Mouse (Mus musculus) E14TG2a.4 (cell line): ENCODE results near the gene Zfyve28.
A peak's percentile ranks its signal among the peaks of the same experiment; 100 is the strongest.

Experiments used
- H3K27me3 ChIP-seq: 2 replicates; pipeline ENCODE4 v1.6.1; 2014; ENCODE audit warnings: low read length, control low read depth; ENCODE audit not compliant: insufficient read depth
- H3K36me3 ChIP-seq: 2 replicates; pipeline ENCODE4 v1.6.1; 2014; ENCODE audit warnings: low read length, control low read depth; ENCODE audit not compliant: insufficient read depth
- H3K4me1 ChIP-seq: replicated peaks from 2 replicates; pipeline ENCODE4 v1.6.1; 2014; ENCODE audit warnings: low read depth, low read length, control low read depth
- H3K4me3 ChIP-seq: replicated peaks from 2 replicates; pipeline ENCODE4 v1.5.1; 2014; ENCODE audit warnings: mild to moderate bottlenecking, low read length
- H3K9me3 ChIP-seq: 2 replicates; pipeline ENCODE4 v1.6.1; 2014; ENCODE audit warnings: low read length, control low read depth
- CTCF ChIP-seq: conservative IDR thresholded peaks from 2 replicates; pipeline ENCODE4 v1.5.1; 2014; ENCODE audit warnings: low read length
- NANOG ChIP-seq: IDR thresholded peaks from 2 replicates; pipeline ENCODE4 v1.6.1; 2014; ENCODE audit warnings: borderline replicate concordance, low read length, mixed read lengths
- POU5F1 ChIP-seq: IDR thresholded peaks from 2 replicates; pipeline ENCODE4 v1.6.1; 2014; ENCODE audit warnings: low read length, borderline replicate concordance

Gene Zfyve28

DNA sequence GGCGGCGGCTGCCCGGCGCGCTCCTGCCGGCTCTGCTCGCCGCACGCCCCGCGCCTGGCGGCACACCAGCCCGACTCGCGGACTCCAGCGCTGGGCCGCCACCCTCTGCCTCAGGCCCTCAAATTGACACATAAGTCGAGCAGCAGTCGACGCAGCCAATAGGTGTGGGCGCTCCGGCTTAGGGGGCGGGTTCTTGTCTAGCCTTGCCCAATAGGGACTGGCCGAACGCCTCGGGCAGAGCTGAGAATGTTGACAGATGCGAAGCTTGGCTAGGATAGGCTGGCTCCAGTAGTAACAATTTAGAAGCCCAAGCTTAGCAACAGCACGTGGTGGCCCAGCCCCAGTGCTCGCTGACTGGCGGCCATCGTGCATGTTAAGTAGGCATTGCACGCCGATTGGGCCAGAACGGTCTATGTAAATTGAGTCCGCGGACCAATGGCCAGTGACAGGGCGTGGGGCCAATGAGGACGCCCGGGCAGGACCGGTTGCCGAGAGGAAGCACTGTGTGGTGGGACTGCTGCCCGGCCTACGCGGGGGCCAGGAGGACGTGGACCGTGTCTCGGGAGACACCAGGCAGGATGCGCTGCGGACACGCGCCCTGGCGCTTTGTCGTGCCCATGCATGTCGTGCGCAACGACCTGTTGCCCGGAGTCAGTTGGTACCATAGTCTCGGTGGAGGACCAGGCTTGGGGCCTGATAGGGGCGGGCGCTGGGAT is 100.5 kb downstream of the Zfyve28 start, which contains the start of gene Mxd4:
TSS of gene Mxd4 (minus strand) at position 120 of the 716 bp plus-strand sequence.
- peaks cover 43% of the 10 kb centered on the region for H3K27me3 ChIP-seq
- no peaks in the 10 kb centered on the region for H3K9me3 ChIP-seq
- H3K4me3 ChIP-seq = peak within 1 kb of the TSS; percentile 87
- TF ChIP-seq NANOG = no peak
- TF ChIP-seq CTCF = no peak
- no peak for TF ChIP-seq POU5F1
- peaks cover 31% of the 10 kb centered on the region for H3K4me1 ChIP-seq
- H3K36me3 ChIP-seq = no peaks in the 10 kb centered on the region

DNA sequence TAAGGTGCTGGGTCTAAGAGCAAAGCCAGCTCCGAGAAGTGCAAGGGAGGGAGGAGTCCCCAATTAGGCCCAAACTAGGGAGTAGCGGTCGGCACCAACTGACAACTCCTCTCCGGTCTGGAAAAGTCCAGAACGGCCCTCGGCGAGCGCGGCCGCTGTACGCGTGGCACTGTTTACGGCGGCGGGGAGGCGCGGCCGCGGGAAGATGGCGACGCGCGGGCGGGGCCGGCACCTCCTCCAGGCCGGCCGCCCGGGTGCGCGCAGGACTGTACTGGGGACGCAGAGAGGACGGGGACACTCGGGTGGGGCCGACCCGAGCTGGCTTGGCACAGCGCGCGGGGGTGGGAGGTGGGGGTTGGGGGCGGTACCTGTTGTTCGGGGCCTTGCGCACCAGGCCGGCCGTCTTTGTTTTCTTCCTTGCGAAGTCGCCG is 101.3 kb downstream of the Zfyve28 start:
- TF ChIP-seq POU5F1 (no peak), NANOG (no peak), CTCF (no peak)
- no peaks in the 10 kb centered on the region for H3K36me3 ChIP-seq
- H3K27me3 ChIP-seq = peaks cover 40% of the 10 kb centered on the region

DNA sequence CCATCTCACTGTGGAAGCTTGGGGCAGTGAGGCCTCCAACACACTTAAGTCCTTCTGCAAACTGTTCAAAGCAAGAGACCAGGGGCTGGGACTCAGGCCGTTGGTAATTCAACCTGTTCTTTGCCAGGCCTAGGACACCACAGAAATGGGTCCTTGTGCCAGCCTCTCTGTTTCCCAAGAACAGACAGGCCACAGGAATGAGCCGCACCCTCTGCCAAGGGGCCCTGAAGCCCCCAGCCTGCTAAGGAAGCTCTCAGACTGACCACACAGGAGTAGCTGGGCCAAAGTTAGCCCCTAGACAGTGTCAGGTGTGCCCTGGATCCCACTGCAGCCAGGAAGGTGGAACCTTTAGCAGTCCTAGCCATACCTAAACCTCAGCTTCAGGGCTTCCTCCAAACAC is 101.9 kb downstream of the Zfyve28 start:
- H3K9me3 ChIP-seq = no peaks in the 10 kb centered on the region
- peaks cover 40% of the 10 kb centered on the region for H3K27me3 ChIP-seq
- TF ChIP-seq CTCF (no peak), NANOG (no peak), POU5F1 (no peak)
- peak overlapping the region; percentile 87 for H3K4me3 ChIP-seq
- H3K36me3 ChIP-seq = no peaks in the 10 kb centered on the region
- H3K4me1 ChIP-seq = peaks cover 31% of the 10 kb centered on the region

More for the DNA sequence above, 101.3 kb downstream of the Zfyve28 start:
- peak overlapping the region; percentile 87 for H3K4me3 ChIP-seq
- H3K9me3 ChIP-seq = no peaks in the 10 kb centered on the region
- peaks cover 31% of the 10 kb centered on the region for H3K4me1 ChIP-seq

DNA sequence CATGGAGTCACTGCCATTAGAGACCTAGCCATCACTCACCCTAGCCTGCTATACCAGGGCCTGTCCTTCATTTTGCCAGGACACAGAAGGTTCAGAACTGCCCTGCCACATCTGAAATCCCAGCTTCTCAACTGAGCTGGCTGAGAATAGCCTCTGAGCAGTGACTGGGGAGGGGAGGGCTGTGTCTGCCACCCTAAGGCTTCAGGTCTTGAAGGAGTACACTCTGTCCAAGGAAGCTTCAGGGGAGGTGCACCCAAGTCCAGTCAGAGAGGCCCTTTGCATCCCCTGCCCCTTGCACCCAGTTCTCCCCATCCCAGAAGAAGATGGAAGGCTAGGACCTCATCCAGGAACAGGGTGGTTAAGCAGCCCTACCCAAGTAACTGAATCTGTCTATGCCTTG is 102.5 kb downstream of the Zfyve28 start:
- H3K4me3 ChIP-seq = no peak overlapping the region
- H3K9me3 ChIP-seq = no peaks in the 10 kb centered on the region
- TF ChIP-seq NANOG (no peak), CTCF (no peak), POU5F1 (no peak)
- peaks cover 40% of the 10 kb centered on the region for H3K27me3 ChIP-seq
- peaks cover 28% of the 10 kb centered on the region for H3K4me1 ChIP-seq
- no peaks in the 10 kb centered on the region for H3K36me3 ChIP-seq

DNA sequence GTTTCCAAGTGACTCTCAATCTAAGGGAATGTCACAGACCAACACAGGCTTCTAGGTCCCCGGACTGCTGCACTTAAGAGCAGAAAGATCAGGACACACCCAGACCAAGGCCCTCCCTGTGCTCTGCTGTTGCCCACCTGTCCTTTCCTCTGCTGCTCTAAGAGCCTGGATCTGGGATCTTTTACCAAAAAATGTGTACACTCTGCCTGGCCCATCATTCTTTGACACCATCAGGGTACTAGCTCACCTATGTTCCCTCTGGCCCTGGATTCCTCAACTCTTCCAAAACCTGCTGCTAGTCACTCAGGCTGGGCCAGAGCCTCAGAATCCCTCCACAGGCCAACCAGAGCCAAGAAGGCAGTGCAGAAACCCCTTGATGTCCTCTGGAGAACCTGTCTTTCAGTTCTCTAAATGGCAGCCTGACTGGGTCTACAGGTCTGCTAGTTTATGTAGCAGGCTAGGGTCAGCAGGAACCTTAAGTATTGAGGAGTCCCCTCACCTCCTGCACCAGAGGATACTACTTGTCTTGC is 103.1 kb downstream of the Zfyve28 start:
- H3K9me3 ChIP-seq = no peaks in the 10 kb centered on the region
- peaks cover 40% of the 10 kb centered on the region for H3K27me3 ChIP-seq
- TF ChIP-seq NANOG = no peak
- no peak for TF ChIP-seq POU5F1
- TF ChIP-seq CTCF = no peak
- H3K4me1 ChIP-seq = peaks cover 22% of the 10 kb centered on the region
- no peaks in the 10 kb centered on the region for H3K36me3 ChIP-seq
- no peak overlapping the region for H3K4me3 ChIP-seq

DNA sequence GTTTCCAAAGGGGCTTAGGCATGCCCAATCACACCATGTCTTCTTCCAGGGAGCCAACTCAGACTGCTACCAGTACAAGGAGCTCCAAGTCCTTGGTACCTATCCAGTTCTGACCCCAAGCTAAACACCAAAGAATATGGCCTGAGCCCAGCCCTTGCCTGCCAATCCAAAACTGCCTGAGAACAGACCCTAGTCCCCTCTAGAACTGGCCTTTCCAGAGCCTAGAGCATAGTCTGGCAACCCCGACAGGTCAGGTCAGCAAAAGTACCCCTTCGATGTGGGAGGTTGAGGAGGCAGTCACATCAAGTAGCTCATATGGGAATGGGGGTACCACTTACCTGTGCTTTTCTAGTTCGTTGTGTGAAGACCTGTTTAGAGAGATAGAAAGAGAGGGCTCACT is 104.3 kb downstream of the Zfyve28 start:
- Histone ChIP-seq H3K36me3 (no peaks in the 10 kb centered on the region), H3K9me3 (peaks cover 6% of the 10 kb centered on the region), H3K4me3 (no peak overlapping the region), H3K4me1 (peaks cover 22% of the 10 kb centered on the region), H3K27me3 (peaks cover 31% of the 10 kb centered on the region)
- TF ChIP-seq POU5F1 (no peak), CTCF (no peak), NANOG (no peak)

DNA sequence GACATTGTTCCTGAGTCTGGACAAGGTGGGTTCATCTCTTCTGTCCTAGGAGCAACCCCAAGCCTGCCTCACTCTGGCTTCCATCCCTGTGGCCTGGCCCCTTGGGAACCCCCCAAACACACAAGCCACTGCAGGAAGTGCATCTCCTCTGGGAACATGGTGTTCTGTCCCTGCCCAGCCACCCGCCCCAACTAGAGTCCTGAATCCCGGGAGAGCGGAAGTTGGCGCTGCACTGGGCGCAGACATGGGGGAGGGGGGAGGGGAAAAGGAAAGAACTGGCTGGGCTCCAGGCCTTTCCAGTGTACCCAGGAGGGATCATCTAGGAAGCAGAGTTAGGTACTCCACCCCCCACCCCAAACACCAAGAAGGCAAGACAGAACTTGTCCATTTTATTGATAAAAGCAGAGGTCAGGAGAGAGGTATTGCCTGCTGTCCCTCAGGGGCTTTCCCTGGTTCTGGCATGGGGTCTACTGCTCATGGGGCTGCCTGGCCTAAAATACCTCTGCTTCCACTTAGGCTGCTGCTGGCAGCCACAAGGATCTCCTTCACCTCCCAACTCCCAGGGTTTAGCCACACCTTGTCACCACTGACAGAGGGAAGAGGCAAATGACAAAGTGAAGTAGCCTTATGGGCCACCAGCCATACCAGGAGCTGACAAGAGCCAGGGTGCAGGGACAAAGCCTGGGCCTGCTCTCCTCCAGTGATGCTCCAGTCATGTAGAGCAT is 104.9 kb downstream of the Zfyve28 start:
- H3K36me3 ChIP-seq = no peaks in the 10 kb centered on the region
- H3K9me3 ChIP-seq = peaks cover 12% of the 10 kb centered on the region
- H3K27me3 ChIP-seq = peaks cover 31% of the 10 kb centered on the region
- no peak overlapping the region for H3K4me3 ChIP-seq
- no peak for TF ChIP-seq CTCF
- no peak for TF ChIP-seq NANOG
- no peak for TF ChIP-seq POU5F1
- H3K4me1 ChIP-seq = peaks cover 17% of the 10 kb centered on the region

DNA sequence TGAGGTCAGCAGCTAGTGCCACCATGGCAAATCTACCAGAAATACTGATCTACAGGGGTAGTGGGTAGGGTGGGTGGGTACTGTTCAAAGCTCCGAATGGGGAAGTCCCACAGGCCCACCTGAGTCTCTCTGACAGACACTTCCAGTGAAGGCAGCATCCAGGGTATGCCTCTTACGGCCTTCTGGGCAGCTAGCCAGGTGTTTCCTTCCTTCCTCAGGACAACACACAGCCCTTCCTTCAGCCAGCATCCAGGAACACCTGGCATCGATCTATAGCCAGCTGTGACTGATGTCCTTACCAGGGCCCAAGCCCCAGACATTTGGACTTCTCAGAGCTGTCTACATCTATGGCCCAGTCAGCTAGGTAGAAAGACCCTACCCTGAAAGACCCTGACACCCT is 105.8 kb downstream of the Zfyve28 start:
- Histone ChIP-seq H3K36me3 (no peaks in the 10 kb centered on the region), H3K4me3 (no peak overlapping the region), H3K9me3 (peaks cover 12% of the 10 kb centered on the region), H3K4me1 (peaks cover 17% of the 10 kb centered on the region), H3K27me3 (peaks cover 31% of the 10 kb centered on the region)
- no peak for TF ChIP-seq CTCF
- no peak for TF ChIP-seq NANOG
- no peak for TF ChIP-seq POU5F1
